Mouse (Mus musculus): ENCODE measurements at regions not wholly inside any gene's neighbourhood (a gene's known extent, or its start where the extent isn't known, plus 50 kb on each side); places are given as distances from the start of the nearest gene placed in this dataset.

DNA sequence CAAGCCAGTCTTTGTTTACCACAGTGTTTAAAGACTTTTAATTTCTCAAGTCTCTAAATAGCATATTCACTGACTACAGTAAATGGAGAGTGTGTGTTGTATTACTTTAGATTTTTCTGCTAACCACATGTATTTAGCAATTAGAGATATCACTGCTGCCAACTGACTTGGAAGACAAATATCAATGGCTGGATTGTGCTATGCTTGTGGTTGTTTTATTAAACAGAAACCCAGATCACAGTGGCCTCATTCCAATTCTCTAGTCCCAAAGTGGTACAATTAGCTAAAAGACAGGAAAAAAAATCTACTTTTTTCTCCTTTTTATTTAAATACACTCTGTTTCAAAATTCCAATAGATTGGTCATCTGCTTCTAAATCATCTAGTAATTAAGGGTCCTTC, 72.6 kb downstream of the Zfp120 start:
- DNase-seq: peak; percentile 8

DNA sequence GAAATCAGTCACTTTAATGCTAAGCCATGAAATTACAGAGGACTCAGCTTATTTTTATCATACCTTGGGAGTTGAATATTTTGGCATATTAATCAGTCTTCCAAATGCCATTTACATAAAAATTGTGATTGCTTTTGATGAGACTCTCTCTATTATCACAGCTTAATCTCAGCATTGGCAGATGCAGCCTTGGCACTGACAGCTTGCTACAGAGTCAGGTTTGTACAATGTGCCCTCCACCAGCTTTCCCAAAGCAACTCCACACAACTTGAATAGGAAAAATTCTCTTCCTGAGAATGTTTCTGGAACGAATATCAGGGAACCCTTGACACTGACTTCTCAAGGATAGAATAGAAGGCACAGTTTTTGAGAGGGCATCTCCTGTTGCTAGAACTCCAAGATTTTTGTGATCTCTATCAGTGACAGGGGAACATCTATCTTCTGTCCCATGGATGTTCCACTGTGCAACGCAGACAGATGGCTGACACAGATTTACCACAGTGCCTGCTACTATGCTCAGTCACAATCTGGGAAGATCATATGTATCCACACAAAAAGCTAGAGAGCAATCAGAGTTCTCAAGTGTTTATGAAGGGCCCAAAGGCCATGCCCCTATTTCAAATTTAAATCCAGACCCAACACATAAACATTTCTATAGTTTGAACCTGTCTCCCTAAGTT, 76.3 kb downstream of the Zfp120 start:
- peak; percentile 74 for DNase-seq

DNA sequence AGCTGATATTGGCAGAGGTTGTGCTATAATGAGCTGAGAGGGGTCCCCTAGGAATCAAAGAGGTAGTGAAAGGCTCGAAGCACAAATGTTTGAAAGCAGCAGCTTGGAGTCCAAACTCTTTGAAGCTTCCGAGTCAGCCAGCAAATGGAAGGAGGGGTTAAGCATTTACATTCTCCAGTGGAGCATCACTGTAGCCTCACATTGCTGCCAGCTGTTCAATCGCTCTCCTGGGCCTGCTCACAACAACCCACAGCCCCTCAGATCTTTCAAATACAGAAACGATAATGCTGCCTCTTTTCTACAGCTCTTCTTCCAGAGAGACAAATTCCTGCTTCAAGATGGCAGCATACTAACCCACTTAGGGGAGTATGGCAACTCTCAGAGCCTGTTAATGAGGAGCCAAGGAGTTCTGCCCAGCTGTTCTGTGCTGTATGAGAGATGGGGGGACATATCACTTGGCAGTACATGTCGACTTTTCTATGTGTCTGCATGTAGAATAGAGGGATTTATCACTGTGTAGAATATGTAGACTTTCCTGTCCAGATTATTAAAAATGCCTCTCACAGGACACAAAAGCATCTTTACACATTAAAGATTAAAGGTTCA, 79.8 kb downstream of the Zfp120 start:
- DNase-seq: no peak

All from layer of hippocampus, adult 9-11 months (tissue).